Mouse (Mus musculus) lung, adult 2 months (tissue): Measurements from ENCODE around the gene Olfr628. TPM values are rescaled to one million over a fixed set of nuclear protein-coding genes. Genes with fewer than 3 reads are reported as not detected.
"Not testable (repeated sequence)": the region's sequence is repeated elsewhere in the genome, so short reads cannot be mapped to it uniquely, and the experiment has no call there.

ENCODE experiments used
- DNase-seq: peaks from one replicate; pipeline ENCODE4 v3.0.0; 2022
- H3K4me1 ChIP-seq: fragments of 200-500 bp; 2 replicates; pipeline ENCODE4 v1.6.1; 2011; ENCODE audit warnings: low read length; ENCODE audit not compliant: control insufficient read depth, insufficient read depth
- H3K4me3 ChIP-seq: fragments of 200-500 bp; replicated peaks from 2 replicates; pipeline ENCODE3; 2011; ENCODE audit warnings: low read depth, mild to moderate bottlenecking, control low read depth, low read length; ENCODE audit errors: extremely low read depth
- CTCF ChIP-seq: fragments of 200-500 bp; IDR thresholded peaks from 2 replicates; pipeline ENCODE4 v1.5.1; 2011; ENCODE audit warnings: mild to moderate bottlenecking, low read length, control low read depth; ENCODE audit not compliant: insufficient read depth
- POLR2A ChIP-seq: fragments of 200-500 bp; IDR thresholded peaks from 2 replicates; pipeline ENCODE4 v1.6.1; 2011; ENCODE audit warnings: low read depth, mild to moderate bottlenecking, control low read depth, low read length, borderline replicate concordance; ENCODE audit errors: extremely low read depth
- WGBS: fragments of 180-500 bp; shearing (Covaris S2); methylation state at CpG from one replicate; pipeline ENCODE4 v1.1.7; 2018; 5-methylcytosine and 5-hydroxymethylcytosine counted together
- polyA plus RNA-seq: library from polyadenylated mRNA; depleted of rRNA; stranded (reverse); fragments of >200 nt; gene quantifications from 2 replicates; pipeline ENCODE4 v1.2.3, GENCODE M21; 2012; rRNA removed

Gene Olfr628
- not detected in 2 replicates for polyA plus RNA-seq

DNA sequence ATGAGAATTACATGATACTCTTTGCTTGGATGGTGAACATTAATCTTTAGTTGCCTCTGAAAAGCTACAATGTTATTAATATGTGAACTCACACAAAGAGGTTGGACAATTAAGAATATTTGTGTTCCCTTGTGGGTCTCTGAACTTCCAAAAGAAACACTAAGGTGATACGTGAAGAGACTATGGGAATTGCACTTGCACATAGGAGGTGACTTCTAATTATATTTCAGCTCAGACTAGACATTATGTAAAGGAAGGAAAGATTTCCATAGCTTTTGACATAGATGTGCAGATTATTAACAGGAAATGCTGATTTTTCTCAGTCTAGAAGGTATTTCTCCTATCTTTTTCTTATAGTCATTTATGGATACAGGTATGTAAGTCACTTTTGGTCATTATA is at the start of gene Olfr628:
Olfr628 (plus strand) TSS at position 301 of the 400 bp plus-strand sequence.
- WGBS = 77% methylated on average over 1 of the region's 1 CpGs
- no peak for TF ChIP-seq POLR2A
- TF ChIP-seq CTCF = no peak
- H3K4me3 ChIP-seq = no peak within 1 kb of the TSS

DNA sequence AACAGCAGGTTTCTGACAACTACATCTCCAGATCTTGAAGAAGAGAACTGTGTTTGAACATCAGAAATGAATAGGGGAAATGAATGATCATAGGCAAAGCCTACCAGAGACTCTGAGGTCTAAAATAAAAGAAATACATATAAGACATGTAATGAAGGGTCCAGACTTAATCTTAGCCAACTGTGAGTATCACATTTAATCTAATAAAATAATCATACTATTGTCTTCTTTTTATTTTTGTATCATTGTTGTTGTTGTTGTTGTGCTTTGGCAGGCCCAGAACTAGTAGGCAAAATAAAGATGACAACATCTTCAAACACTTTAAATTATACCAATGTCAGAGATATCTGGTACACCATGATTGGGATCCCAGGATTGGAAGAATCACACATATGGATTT is 47.8 kb upstream of the Olfr628 start, which contains the start of gene Olfr625-ps1:
Olfr625-ps1 (plus strand) TSS at position 301 of the 400 bp plus-strand sequence.
- Histone ChIP-seq H3K4me1 (no peaks in the 10 kb centered on the region), H3K4me3 (no peak within 1 kb of the TSS)
- TF ChIP-seq CTCF (no peak), POLR2A (no peak)
- DNase-seq = no peak

More for the DNA sequence above, at the start of gene Olfr628:
- DNase-seq = no peak
- H3K4me1 ChIP-seq = no peaks in the 10 kb centered on the region

- 85% methylated on average over 4 of the region's 4 CpGs for WGBS
- TF ChIP-seq POLR2A (no peak), CTCF (no peak)
Measured at GRCm38 (mm10) chr7:103699469-103699868, 30.7 kb upstream of the Olfr628 start.

DNA sequence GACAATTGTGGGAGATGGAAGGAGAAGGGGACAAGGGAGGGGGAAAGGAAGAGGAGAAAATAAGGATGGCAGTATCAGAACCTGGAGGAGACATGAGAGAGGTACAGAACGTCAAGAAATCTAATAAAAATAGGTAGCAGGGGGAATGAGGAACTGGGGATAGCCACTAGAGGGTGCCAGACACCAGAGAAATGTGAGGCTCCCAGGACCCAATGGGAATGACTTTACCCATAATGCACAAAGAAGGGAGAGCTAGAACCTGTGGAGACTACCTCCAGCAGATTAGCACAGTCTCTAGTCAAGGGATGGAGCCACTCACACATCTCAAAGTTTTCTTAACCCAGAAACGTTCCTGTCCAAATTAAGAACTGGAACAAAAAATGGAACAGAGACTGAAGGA is 18.1 kb upstream of the Olfr628 start:
- TF ChIP-seq CTCF = no peak
- 29% methylated on average over 2 of the region's 2 CpGs for WGBS
- H3K4me3 ChIP-seq = no peak overlapping the region
- no peaks in the 10 kb centered on the region for H3K4me1 ChIP-seq
- DNase-seq = no peak

More at GRCm38 (mm10) chr7:103699469-103699868, 30.7 kb upstream of the Olfr628 start:
- no peak for DNase-seq
- Histone ChIP-seq H3K4me1 (no peaks in the 10 kb centered on the region), H3K4me3 (no peak overlapping the region)

- no peak for TF ChIP-seq CTCF
- no peak for TF ChIP-seq POLR2A
- Histone ChIP-seq H3K4me3 (no peak within 1 kb of the TSS), H3K4me1 (no peaks in the 10 kb centered on the region)
- DNase-seq = no peak
Measured at GRCm38 (mm10) chr7:103714371-103714770, 15.8 kb upstream of the Olfr628 start, which contains the start of gene Olfr243. Gene Olfr243 (plus strand): TSS chr7:103714671.

DNA sequence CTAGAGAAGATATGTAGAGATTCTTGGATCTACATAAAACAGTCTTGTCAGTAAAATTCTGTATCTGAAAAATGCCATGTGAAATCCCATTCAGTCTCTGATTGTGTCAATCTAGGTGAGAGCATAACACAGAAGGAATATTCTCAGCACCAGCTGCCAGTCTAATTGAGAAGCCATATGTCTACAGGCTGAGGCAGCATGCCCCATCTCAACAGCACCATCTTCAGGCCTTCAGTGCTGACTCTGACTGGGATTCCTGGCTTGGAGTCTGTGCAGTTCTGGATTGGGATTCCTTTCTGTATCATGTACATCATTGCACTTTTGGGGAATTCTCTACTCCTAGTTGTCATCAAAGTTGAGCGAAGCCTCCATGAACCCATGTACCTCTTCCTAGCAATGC is 13.8 kb upstream of the Olfr628 start:
- WGBS = 94% methylated on average over 1 of the region's 1 CpGs
- not testable (repeated sequence) for H3K4me3 ChIP-seq, DNase-seq, H3K4me1 ChIP-seq

DNA sequence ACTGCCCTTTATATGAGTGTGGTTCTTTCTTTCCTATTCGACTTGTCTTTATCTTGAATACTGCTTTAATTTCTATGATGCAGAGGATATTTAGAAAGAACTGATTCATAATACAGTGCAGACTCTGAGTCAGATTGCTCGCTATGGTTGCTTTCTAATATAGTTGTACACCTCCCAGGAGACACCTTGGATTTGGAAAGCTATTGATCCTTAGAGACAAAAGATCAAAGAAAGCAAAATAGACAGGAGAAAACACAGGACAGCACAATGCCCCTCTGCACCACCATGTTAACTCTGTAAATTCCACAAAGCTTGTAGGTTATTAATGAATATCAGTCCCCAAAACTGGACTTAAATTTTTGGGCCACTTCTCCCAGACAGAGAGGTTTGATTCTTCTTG is 14.7 kb downstream of the Olfr628 start, which contains the start of gene Olfr629:
Olfr629 (minus strand) TSS at position 101 of the 400 bp plus-strand sequence.
- DNase-seq = no peak
- 73% methylated on average over 2 of the region's 2 CpGs for WGBS
- TF ChIP-seq CTCF = no peak
- TF ChIP-seq POLR2A = no peak
- Histone ChIP-seq H3K4me1 (no peaks in the 10 kb centered on the region), H3K4me3 (no peak within 1 kb of the TSS)

- DNase-seq = no peak
- no peak within 1 kb of the TSS for H3K4me3 ChIP-seq
- no peaks in the 10 kb centered on the region for H3K4me1 ChIP-seq
- WGBS = 41% methylated on average over 2 of the region's 2 CpGs
- TF ChIP-seq POLR2A (no peak), CTCF (no peak)
Measured at GRCm38 (mm10) chr7:103757233-103757632, 27.1 kb downstream of the Olfr628 start, which contains the start of gene Olfr630. Gene Olfr630 (minus strand): TSS chr7:103757333.

- H3K4me1 ChIP-seq, H3K4me3 ChIP-seq, DNase-seq: not testable (repeated sequence)
- WGBS = 58% methylated on average over 6 of the region's 6 CpGs
Measured at GRCm38 (mm10) chr7:103762212-103762611, 32.0 kb downstream of the Olfr628 start.

GRCm38 (mm10) chr7:103767687-103768086 is 37.5 kb downstream of the Olfr628 start:
- not testable (repeated sequence) for H3K4me3 ChIP-seq, H3K4me1 ChIP-seq, DNase-seq
- 74% methylated on average over 6 of the region's 6 CpGs for whole genome bisulfite sequencing

DNA sequence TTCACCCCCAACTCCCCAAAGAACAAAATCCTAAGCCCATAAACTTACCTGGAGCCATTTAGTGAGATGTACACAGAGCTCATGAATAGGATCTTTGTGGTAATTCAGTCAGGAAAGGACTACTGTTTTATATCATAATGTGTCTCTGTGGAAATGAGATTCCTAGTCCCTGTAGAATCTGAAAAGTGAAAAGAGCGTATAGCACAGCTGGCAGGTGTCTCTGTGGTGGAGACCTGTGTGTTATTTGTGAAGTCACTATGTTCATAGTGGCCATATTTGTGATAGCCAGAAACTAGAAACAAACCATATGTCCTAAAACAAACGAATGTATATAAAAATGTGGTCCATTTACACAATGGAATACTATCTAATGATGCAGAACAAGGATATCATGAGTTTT is 41.3 kb downstream of the Olfr628 start, which contains the start of gene Olfr69:
Olfr69 (minus strand) TSS at position 101 of the 400 bp plus-strand sequence.
- Histone ChIP-seq H3K4me1 (no peaks in the 10 kb centered on the region), H3K4me3 (no peak within 1 kb of the TSS)
- TF ChIP-seq CTCF (no peak), POLR2A (no peak)
- DNase-seq = no peak
- WGBS = 70% methylated on average over 2 of the region's 2 CpGs

DNA sequence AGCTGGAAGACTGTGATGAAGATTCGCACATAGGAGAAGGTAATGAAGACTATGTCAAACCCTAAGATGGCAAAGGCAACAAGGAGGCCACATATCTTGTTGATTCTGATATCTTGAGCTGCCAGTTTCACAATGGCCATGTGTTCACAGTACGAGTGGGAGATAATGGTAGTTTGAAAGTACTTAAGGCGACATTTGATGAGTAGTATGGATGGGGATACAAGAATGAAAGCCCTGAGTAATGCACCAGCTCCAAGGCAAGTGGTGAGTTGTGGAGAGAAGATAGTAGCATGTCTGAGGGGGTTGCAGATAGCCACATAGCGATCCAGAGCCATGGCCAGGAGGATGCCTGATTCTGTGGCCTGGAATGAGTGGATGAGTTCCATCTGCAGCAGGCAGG is 47.5 kb downstream of the Olfr628 start:
- H3K4me3 ChIP-seq, DNase-seq, H3K4me1 ChIP-seq: not testable (repeated sequence)
- 75% methylated on average over 4 of the region's 4 CpGs for WGBS
